Mouse (Mus musculus) embryonic fibroblast, embryonic 13.5 days (primary cell): ENCODE measurements around the gene Fkbp14. TPM values are rescaled to one million over a fixed set of nuclear protein-coding genes. Genes with fewer than 3 reads are reported as not detected.

ENCODE experiments used
- H3K27ac ChIP-seq: 2 replicates; pipeline ENCODE4 v1.5.1; 2012; ENCODE audit warnings: low read length, control low read depth, inconsistent platforms; ENCODE audit not compliant: insufficient read depth
- H3K4me1 ChIP-seq: 2 replicates; pipeline ENCODE4 v1.6.1; 2011; ENCODE audit warnings: low read length; ENCODE audit not compliant: control insufficient read depth, insufficient read depth
- H3K4me3 ChIP-seq: 2 replicates; pipeline ENCODE4 v1.5.1; 2011; ENCODE audit warnings: mild to moderate bottlenecking, control low read depth, low read length; ENCODE audit not compliant: insufficient read depth
- CTCF ChIP-seq: IDR thresholded peaks from 2 replicates; pipeline ENCODE4 v1.5.1; 2011; ENCODE audit warnings: mild to moderate bottlenecking, control low read depth, low read length, moderate library complexity, borderline replicate concordance; ENCODE audit not compliant: insufficient read depth
- POLR2A ChIP-seq: IDR thresholded peaks from 2 replicates; pipeline ENCODE4 v1.6.1; 2011; ENCODE audit warnings: low read depth, mild to moderate bottlenecking, control low read depth, low read length, moderate library complexity
- polyA plus RNA-seq: library from polyadenylated mRNA; stranded (reverse); fragments of >200 nt; gene quantifications from 2 replicates; pipeline ENCODE4 v1.2.4, GENCODE M21; 2011; ENCODE audit warnings: low read depth; ENCODE audit not compliant: missing spikeins, insufficient read length

The Fkbp14 gene
- polyA plus RNA-seq, 1 experiment = 59.6 TPM

DNA sequence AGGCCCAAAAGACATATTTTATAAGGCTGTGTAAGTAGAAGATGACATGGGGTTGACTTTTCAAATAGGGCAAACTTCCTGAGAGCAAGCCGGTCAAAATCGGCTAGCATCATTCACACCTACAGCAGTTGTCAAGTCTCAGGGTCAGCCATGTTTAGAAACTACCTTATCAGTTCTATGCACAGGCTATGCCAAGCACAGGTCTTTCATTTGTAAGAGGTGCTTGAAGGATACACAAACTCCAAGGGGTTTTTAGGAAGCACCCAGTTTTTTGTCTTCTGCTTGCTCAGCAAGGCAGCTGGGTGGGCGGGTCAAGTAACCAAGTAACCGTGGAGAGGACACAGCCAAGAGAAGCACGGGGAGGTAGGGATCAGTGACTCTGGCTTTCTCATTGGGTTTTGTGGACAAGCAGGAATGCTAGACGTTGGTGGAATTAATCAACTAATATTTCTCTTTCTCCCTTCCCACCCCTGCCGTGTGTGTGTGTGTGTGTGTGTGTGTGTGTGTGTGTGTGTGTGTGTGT is 46.2 kb downstream of the Fkbp14 start:
- no peak overlapping the region for H3K27ac ChIP-seq
- H3K4me1 ChIP-seq = no peaks in the 10 kb centered on the region
- no peak for TF ChIP-seq CTCF
- H3K4me3 ChIP-seq = no peak overlapping the region

- no peak for TF ChIP-seq CTCF
- TF ChIP-seq POLR2A = no peak
- H3K4me3 ChIP-seq = no peak overlapping the region
- no peaks in the 10 kb centered on the region for H3K4me1 ChIP-seq
- no peak overlapping the region for H3K27ac ChIP-seq
Observed at GRCm38 (mm10) chr6:54549311-54549710, 47.8 kb downstream of the Fkbp14 start.

- no peak for TF ChIP-seq POLR2A
- no peak for TF ChIP-seq CTCF
- Histone ChIP-seq H3K4me1 (no peaks in the 10 kb centered on the region), H3K4me3 (no peak overlapping the region), H3K27ac (no peak overlapping the region)
Observed at GRCm38 (mm10) chr6:54548314-54549019, 48.6 kb downstream of the Fkbp14 start.

- no peak for TF ChIP-seq CTCF
- TF ChIP-seq POLR2A = no peak
- Histone ChIP-seq H3K27ac (no peak overlapping the region), H3K4me1 (no peaks in the 10 kb centered on the region; the same call in none of the 2 replicates), H3K4me3 (no peak overlapping the region)
Observed at GRCm38 (mm10) chr6:54543646-54544045, 53.5 kb downstream of the Fkbp14 start.

GRCm38 (mm10) chr6:54542836-54543235 is 54.3 kb downstream of the Fkbp14 start:
- Histone ChIP-seq H3K4me1 (no peaks in the 10 kb centered on the region; the same call in none of the 2 replicates), H3K4me3 (no peak overlapping the region), H3K27ac (no peak overlapping the region)
- TF ChIP-seq CTCF (no peak), POLR2A (no peak)

DNA sequence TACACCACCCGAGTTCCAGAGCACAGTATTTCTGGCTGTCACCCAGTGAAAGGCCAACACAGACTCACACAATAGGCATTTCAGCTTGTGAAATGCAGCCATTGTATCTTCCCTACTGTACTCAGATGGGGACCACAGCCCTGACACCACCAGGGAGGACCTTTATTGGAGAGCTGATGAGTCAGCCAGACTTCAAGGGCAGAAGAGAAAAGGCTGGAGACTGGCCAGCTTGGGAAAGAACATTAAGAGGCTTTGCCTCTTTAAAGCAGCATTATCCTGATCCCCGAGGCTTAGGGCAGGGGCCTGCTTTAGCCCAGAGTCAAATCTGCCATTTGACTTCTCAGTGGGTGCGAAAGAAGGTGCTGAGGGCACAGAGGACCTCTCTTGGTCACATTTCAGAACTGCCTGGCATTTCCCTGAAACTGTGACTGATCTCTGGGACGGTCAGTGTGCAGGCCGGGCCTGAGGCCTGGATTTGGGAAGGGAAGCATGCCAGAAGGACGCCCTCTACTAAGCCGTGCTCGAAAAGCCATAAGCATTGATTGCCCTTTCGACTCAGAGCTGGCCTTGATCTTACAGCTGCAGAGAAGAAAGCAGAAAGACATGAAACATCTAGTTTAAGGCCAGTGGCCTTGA is 56.7 kb downstream of the Fkbp14 start:
- no peak for TF ChIP-seq CTCF
- no peak for TF ChIP-seq POLR2A
- no peak overlapping the region for H3K27ac ChIP-seq
- H3K4me3 ChIP-seq = no peak overlapping the region
- H3K4me1 ChIP-seq = no peaks in the 10 kb centered on the region; the same call in none of the 2 replicates

- H3K4me3 ChIP-seq = no peak overlapping the region
- TF ChIP-seq CTCF = no peak
- no peak for TF ChIP-seq POLR2A
- H3K27ac ChIP-seq = no peak overlapping the region
- no peaks in the 10 kb centered on the region; the same call in none of the 2 replicates for H3K4me1 ChIP-seq
Observed at GRCm38 (mm10) chr6:54539396-54539795, 57.7 kb downstream of the Fkbp14 start.

- Histone ChIP-seq H3K27ac (no peak overlapping the region), H3K4me3 (no peak overlapping the region), H3K4me1 (no peaks in the 10 kb centered on the region; the same call in none of the 2 replicates)
- TF ChIP-seq POLR2A (no peak), CTCF (no peak)
Observed at GRCm38 (mm10) chr6:54538773-54539173, 58.3 kb downstream of the Fkbp14 start.

DNA sequence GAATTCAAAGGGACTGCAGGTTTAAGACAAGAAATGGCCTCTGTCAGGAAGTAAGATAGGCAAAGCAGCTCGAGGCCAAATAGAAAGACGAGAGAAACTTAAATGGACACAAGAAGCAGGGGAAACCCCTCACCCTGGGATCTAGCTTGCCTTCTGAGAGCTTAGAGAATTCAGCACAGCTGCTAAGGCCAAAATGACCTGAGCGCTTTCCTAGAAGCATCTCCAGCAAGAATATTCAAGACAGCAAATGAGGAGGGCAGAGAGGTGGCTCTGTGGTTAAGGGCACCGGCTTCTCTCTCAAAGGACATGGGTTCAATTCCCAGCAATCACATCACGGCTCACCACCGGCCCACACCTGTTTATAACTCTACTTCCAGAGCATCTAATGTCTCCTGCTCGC is 60.1 kb downstream of the Fkbp14 start:
- no peaks in the 10 kb centered on the region; the same call in none of the 2 replicates for H3K4me1 ChIP-seq
- no peak overlapping the region for H3K27ac ChIP-seq
- no peak overlapping the region for H3K4me3 ChIP-seq
- TF ChIP-seq POLR2A (no peak), CTCF (no peak)

DNA sequence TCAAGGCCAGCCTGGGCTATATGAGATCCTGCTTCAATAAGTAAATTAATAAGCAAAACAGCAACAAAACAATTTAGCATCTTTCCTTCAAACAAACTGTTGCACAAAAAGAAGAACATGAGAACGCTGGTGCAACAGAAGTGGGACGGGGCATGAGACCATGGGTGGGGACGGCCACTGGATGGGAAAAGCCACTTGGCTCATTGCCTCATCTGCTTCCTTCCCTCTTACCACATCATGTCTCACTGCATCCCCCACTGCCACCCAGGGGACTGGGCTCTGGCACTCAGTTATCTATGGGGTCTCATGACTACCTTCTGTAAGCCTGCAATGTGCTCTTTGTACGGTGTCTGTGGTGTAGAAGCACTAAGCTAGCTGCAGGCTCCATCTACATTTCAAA is 61.6 kb downstream of the Fkbp14 start:
- H3K4me3 ChIP-seq = no peak overlapping the region
- no peaks in the 10 kb centered on the region; the same call in 1 of the 2 replicates for H3K4me1 ChIP-seq
- no peak overlapping the region for H3K27ac ChIP-seq
- TF ChIP-seq CTCF (no peak), POLR2A (no peak)

GRCm38 (mm10) chr6:54531048-54531481 is 66.0 kb downstream of the Fkbp14 start:
- Histone ChIP-seq H3K27ac (no peak overlapping the region), H3K4me3 (no peak overlapping the region), H3K4me1 (no peaks in the 10 kb centered on the region)
- no peak for TF ChIP-seq POLR2A
- TF ChIP-seq CTCF = no peak
